Mouse (Mus musculus): Measurements from ENCODE around the gene Plxnb2. TPM values are rescaled to one million over a fixed set of nuclear protein-coding genes. Genes with fewer than 3 reads are reported as not detected.

Gene Plxnb2
- polyA plus RNA-seq, 1 experiment from 2014 or later = 128 TPM

GRCm38 (mm10) chr15:89178260-89178860 lies 2.2 kb downstream of the Plxnb2 start:
- Histone ChIP-seq H3K27me3 (replicated peaks) (no peaks in the 10 kb centered on the region), H3K36me3 (no peaks in the 10 kb centered on the region), H3K9ac (no peak overlapping the region), H3K4me3 (replicated peaks) (peak overlapping the region; percentile 86), H3K4me1 (peaks cover 77% of the 10 kb centered on the region), H3K27ac (peak overlapping the region; percentile 95), H3K4me2 (peak overlapping the region; percentile 92), H3K9me3 (no peaks in the 10 kb centered on the region)
- WGBS = 64% methylated on average over 7 of the region's 7 CpGs
- no peak for ATAC-seq (ENCODE audit: insufficient read depth, low FRiP score, low read depth)

- Histone ChIP-seq H3K4me1 (peaks cover 82% of the 10 kb centered on the region), H3K9ac (no peak overlapping the region), H3K4me2 (peak overlapping the region; percentile 92), H3K9me3 (no peaks in the 10 kb centered on the region), H3K27me3 (replicated peaks) (no peaks in the 10 kb centered on the region), H3K27ac (peak overlapping the region; percentile 95), H3K36me3 (no peaks in the 10 kb centered on the region), H3K4me3 (replicated peaks) (peak overlapping the region; percentile 86)
- ATAC-seq (ENCODE audit: insufficient read depth, low FRiP score, low read depth) = no peak
- WGBS = 48% methylated on average over 4 of the region's 4 CpGs
Observed at GRCm38 (mm10) chr15:89177576-89178259, 2.9 kb downstream of the Plxnb2 start.

GRCm38 (mm10) chr15:89177121-89177520 lies 3.5 kb downstream of the Plxnb2 start:
- H3K4me1 ChIP-seq = peaks cover 82% of the 10 kb centered on the region
- no peaks in the 10 kb centered on the region for H3K9me3 ChIP-seq
- no peak overlapping the region for H3K9ac ChIP-seq
- no peaks in the 10 kb centered on the region for H3K27me3 ChIP-seq (replicated peaks)
- peak overlapping the region; percentile 92 for H3K4me2 ChIP-seq
- H3K4me3 ChIP-seq (replicated peaks) = peak overlapping the region; percentile 12; the same call in 1 of the 2 replicates
- no peak for ATAC-seq (ENCODE audit: insufficient read depth, low FRiP score, low read depth)
- H3K36me3 ChIP-seq = no peaks in the 10 kb centered on the region
- 7% methylated on average over 5 of the region's 5 CpGs for WGBS
- H3K27ac ChIP-seq = peak overlapping the region; percentile 95

GRCm38 (mm10) chr15:89175411-89176155 lies 5.0 kb downstream of the Plxnb2 start:
- peak overlapping the region; percentile 38 for H3K27ac ChIP-seq
- no peak overlapping the region for H3K4me3 ChIP-seq (replicated peaks)
- H3K4me1 ChIP-seq = peaks cover 89% of the 10 kb centered on the region
- H3K9ac ChIP-seq = no peak overlapping the region
- no peaks in the 10 kb centered on the region for H3K36me3 ChIP-seq
- H3K4me2 ChIP-seq = peak overlapping the region; percentile 11; the same call in 1 of the 2 replicates
- 66% methylated on average over 13 of the region's 13 CpGs for WGBS
- no peaks in the 10 kb centered on the region for H3K27me3 ChIP-seq (replicated peaks)
- ATAC-seq (ENCODE audit: insufficient read depth, low FRiP score, low read depth) = no peak
- no peaks in the 10 kb centered on the region for H3K9me3 ChIP-seq

- Histone ChIP-seq H3K27ac (peak overlapping the region; percentile 38; the same call in 1 of the 2 replicates), H3K4me1 (peaks cover 96% of the 10 kb centered on the region), H3K4me2 (peak overlapping the region; percentile 99; the same call in 1 of the 2 replicates), H3K36me3 (no peaks in the 10 kb centered on the region), H3K27me3 (replicated peaks) (no peaks in the 10 kb centered on the region), H3K4me3 (replicated peaks) (no peak overlapping the region), H3K9me3 (no peaks in the 10 kb centered on the region), H3K9ac (no peak overlapping the region)
- WGBS = 53% methylated on average over 11 of the region's 11 CpGs
- no peak for ATAC-seq (ENCODE audit: insufficient read depth, low FRiP score, low read depth)
Observed at GRCm38 (mm10) chr15:89174889-89175339, 5.7 kb downstream of the Plxnb2 start.

GRCm38 (mm10) chr15:89173906-89174214 lies 6.7 kb downstream of the Plxnb2 start:
- H3K9me3 ChIP-seq = no peaks in the 10 kb centered on the region
- no peaks in the 10 kb centered on the region for H3K36me3 ChIP-seq
- under 1% methylated on average over 15 of the region's 15 CpGs for WGBS
- no peaks in the 10 kb centered on the region for H3K27me3 ChIP-seq (replicated peaks)
- peak overlapping the region; percentile 42 for H3K27ac ChIP-seq
- peak; percentile 47; the same call in 1 of the 2 replicates for ATAC-seq (ENCODE audit: insufficient read depth, low FRiP score, low read depth)
- H3K4me2 ChIP-seq = peak overlapping the region; percentile 99
- peaks cover 99% of the 10 kb centered on the region for H3K4me1 ChIP-seq
- peak overlapping the region; percentile 61; the same call in 1 of the 2 replicates for H3K9ac ChIP-seq
- peak overlapping the region; percentile 54 for H3K4me3 ChIP-seq (replicated peaks)

GRCm38 (mm10) chr15:89173024-89173905 lies 7.3 kb downstream of the Plxnb2 start:
- H3K27ac ChIP-seq = peak overlapping the region; percentile 42
- no peaks in the 10 kb centered on the region for H3K9me3 ChIP-seq
- H3K36me3 ChIP-seq = no peaks in the 10 kb centered on the region
- peak overlapping the region; percentile 99 for H3K4me2 ChIP-seq
- peaks cover 95% of the 10 kb centered on the region for H3K4me1 ChIP-seq
- ATAC-seq (ENCODE audit: insufficient read depth, low FRiP score, low read depth) = no peak; the same call in 1 of the 2 replicates
- no peaks in the 10 kb centered on the region for H3K27me3 ChIP-seq (replicated peaks)
- peak overlapping the region; percentile 54 for H3K4me3 ChIP-seq (replicated peaks)
- WGBS = under 1% methylated on average over 65 of the region's 65 CpGs
- peak overlapping the region; percentile 61 for H3K9ac ChIP-seq

GRCm38 (mm10) chr15:89172276-89172935 lies 8.2 kb downstream of the Plxnb2 start:
- Histone ChIP-seq H3K9me3 (no peaks in the 10 kb centered on the region), H3K4me1 (peaks cover 86% of the 10 kb centered on the region), H3K4me3 (replicated peaks) (peak overlapping the region; percentile 54), H3K9ac (no peak overlapping the region), H3K36me3 (peaks cover 8% of the 10 kb centered on the region), H3K27me3 (replicated peaks) (no peaks in the 10 kb centered on the region), H3K27ac (peak overlapping the region; percentile 42; the same call in 1 of the 2 replicates), H3K4me2 (peak overlapping the region; percentile 99)
- ATAC-seq (ENCODE audit: insufficient read depth, low FRiP score, low read depth) = no peak
- 45% methylated on average over 17 of the region's 17 CpGs for WGBS

GRCm38 (mm10) chr15:89171526-89172051 lies 9.0 kb downstream of the Plxnb2 start:
- whole genome bisulfite sequencing = 83% methylated on average over 5 of the region's 5 CpGs
- no peak overlapping the region for H3K9ac ChIP-seq
- H3K4me3 ChIP-seq (replicated peaks) = no peak overlapping the region
- no peak for ATAC-seq (ENCODE audit: insufficient read depth, low FRiP score, low read depth)
- H3K27ac ChIP-seq = no peak overlapping the region
- no peaks in the 10 kb centered on the region for H3K27me3 ChIP-seq (replicated peaks)
- no peaks in the 10 kb centered on the region for H3K9me3 ChIP-seq
- H3K4me1 ChIP-seq = peaks cover 78% of the 10 kb centered on the region
- H3K36me3 ChIP-seq = peaks cover 16% of the 10 kb centered on the region
- H3K4me2 ChIP-seq = no peak overlapping the region

GRCm38 (mm10) chr15:89170102-89170501 lies 10.5 kb downstream of the Plxnb2 start:
- no peak for ATAC-seq (ENCODE audit: insufficient read depth, low FRiP score, low read depth)
- no peaks in the 10 kb centered on the region for H3K27me3 ChIP-seq (replicated peaks)
- H3K27ac ChIP-seq = peak overlapping the region; percentile 74
- no peak overlapping the region for H3K4me2 ChIP-seq
- H3K9me3 ChIP-seq = no peaks in the 10 kb centered on the region
- peaks cover 31% of the 10 kb centered on the region for H3K36me3 ChIP-seq
- H3K4me1 ChIP-seq = peaks cover 64% of the 10 kb centered on the region
- no peak overlapping the region for H3K4me3 ChIP-seq (replicated peaks)
- WGBS = 32% methylated on average over 3 of the region's 3 CpGs
- no peak overlapping the region for H3K9ac ChIP-seq

Measured in stomach, embryonic 15.5 days (tissue).